Mouse (Mus musculus) layer of hippocampus, adult 9-11 months (tissue): Measurements from ENCODE around the gene Nrxn3.

Experiments used
- DNase-seq: peaks from one replicate; pipeline ENCODE4 v3.0.0; 2022

The Nrxn3 gene

DNA sequence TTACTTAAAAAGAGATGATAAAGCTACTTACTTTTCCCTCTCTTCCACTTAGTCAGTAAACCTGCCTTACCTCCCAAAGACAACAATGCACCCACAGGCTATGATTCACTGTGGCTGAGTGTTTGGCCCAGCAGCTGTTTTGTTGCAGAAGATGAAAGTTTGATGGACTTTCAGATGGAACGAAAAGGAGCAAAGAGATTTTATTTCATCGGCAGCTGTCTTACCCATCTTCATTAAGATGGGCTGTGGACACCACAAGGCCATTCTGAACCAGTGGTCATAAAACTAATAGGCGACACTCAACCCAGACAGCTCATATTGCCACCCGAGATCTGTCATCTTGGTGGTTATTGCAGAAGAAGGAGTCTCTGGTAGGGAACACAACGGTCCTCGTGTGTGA, 1108.6 kb downstream of the Nrxn3 start:
- no peak for DNase-seq

DNA sequence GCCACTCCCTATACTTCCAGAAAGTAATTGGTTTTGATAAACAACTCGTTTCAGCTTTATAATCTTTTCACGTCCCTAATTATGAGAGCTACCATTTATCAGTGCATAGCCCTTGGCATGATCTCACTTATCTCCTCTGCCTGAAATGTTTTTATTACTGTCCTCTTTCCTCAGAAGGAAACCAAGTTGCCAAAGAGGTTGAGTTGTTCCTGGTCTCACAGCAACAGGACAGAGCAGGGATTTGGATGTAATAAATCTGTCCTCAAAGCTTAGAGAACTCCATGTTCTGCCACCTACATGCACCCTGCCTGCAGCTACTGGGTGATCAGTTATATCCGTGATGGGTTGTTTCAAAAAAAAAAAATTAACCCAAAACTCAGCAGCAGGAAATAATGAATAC, 1113.6 kb downstream of the Nrxn3 start:
- DNase-seq: no peak

DNA sequence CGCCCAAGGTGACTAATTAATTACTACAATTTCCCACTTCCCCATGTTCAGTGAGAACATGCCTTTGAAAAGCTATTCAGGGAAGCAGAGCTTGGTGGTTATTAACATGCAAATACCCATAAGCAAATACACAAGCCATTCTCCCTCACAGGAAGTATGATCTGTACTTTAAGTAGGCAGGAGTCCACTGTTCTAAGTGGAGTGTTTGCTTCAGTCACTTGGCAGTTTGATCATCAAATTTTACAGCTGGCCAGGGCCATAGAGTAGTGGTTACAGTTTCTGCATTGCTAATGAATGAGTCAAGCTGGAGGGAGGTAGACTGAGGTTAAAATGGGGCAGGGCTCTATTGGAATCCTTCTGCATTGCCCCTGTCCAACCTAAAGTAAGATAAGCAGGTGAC, 1120.2 kb downstream of the Nrxn3 start:
- no peak for DNase-seq

DNA sequence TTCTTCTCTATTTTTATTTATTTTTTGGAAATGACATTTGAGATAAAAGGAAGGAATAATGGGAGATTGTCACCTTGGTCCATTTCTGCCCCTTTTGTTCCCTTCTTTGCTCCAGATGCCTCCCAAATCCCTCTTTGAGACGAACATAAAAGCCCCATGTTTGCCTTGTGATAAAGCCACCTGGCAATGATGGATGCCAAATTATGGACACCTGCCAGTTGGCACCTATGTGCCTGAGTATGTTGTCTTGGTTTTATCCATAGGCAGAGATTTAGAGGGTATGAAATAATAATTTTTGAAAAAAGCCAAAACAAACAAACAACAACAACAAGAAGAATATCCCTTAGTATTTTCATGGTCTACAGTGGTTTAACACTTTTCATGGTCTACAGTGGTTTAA, 1125.4 kb downstream of the Nrxn3 start:
- no peak for DNase-seq

DNA sequence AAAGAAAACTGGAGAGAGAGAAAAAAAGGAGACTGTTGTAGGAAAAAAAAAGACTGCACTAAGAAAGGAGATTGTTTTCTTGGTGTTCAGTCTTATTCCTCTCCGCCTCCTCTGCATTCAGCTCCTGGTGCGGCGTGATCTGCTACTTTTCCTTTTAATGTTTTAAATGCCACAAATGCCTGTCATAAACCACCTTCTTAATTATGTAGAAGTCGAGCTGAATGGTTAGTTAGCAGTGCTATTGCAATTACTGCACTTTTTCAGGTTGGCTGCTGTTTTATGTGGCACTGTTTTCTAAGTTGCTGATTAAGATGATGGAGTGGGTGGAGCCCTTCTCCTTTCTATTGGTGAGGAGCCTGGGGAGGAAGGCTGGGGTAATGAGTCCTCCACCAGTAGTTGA, 1131.7 kb downstream of the Nrxn3 start:
- no peak for DNase-seq

DNA sequence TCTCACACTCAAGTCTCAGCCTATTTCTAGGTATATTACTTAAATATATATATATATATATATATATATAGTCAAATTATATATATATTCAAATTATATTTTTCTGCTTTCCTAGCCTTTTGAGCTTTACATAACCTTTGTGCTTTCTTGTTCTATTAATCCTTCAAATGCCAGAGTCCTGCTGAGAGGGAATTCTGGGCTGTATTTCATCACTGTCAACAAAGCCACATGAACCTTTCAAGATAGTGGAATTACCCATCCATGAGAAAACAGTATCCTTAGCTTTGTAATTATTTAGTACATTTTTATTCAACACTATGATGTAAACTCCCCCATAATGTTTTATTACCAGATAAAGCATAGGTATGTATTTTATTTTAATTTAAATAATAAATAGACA, 1144.4 kb downstream of the Nrxn3 start:
- DNase-seq: no peak

DNA sequence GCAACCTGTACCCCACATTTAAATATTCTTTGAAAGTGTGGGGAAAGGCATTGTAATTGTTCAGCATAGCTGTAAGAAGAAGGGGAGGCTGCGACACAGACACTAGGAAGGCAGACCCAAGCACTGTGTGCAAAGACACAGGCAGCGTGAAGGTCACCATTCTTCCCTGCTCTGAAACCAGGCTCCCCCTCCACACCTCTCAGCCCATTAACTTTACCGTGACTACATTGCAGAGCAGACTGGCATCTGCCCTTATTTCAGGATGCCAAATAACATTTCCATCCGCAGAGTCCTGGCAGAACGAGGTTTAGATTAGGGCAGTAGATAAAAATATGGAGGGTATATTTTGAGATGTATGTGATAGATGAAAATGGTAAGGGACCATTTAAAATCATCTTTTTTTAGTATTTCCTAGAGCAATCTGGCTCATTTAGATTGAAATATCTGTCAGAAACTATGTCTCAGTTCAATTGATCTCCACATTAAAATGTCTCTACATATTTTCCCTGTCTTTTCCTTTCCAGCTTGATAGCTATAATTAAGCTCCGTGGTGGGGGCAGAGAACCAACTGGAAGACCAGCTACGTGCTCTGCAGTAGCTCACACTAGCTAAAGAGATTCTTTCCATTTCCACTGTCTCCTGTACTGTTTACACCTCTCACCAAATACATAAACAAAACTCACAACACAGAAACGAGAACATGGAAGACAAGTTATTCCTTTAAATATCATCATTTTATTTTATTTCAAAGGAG, 1160.1 kb downstream of the Nrxn3 start:
- DNase-seq: no peak

DNA sequence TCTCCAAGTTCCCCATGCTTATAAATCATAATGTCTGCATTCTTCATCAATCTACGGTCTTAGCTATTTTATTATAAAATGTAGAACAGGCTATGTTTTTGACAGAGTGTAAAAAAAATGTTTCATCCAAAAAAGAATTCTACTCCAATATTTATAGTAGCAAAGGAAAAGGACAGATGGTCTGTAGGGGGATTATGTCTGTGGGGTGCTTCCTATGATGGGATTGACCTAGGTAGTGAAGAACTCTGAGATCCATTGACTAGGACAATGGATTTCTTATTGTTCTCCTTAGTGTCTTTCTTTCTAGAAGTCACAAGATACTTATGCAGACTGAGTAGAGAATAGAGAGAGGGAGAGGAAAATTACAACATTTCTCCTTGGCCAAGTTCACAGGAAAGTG, 1161.9 kb downstream of the Nrxn3 start:
- DNase-seq: no peak

DNA sequence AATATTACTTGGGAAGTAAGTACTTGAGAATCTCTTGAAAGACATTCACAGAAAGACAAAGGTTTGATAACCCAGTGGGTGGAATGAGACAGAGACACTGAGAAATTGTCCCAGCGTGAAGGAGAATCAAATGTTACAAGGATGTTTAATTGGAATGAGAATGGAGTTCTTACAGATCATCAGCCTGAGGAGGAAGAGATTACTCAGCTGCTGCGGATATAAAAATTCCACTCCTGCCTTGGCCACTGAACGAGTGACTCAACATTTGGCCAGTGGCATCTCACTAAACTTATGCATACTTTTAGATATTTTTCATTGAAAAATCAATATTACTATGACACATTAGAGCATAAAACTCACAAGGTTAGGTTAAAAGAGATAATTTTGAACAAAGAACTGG, 1166.0 kb downstream of the Nrxn3 start:
- DNase-seq: no peak

DNA sequence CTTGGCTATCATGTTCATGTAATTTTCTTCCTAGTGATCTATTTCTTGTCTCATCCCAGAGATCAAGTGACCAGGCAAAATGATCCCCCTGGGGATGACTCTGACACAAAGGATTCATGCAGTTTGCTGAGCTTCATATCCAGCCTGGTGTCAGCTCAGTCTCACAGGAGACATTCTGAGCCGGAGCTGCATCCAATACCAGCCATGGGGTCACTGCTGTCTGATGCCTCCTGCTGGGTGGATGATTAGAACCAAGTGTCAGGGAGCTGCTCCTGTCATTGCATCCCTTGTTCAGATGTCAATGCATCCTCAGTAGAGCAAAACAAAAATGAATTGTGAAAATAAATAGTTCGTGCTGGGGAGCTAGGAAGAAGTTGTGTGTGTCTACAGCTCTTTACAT, 1174.2 kb downstream of the Nrxn3 start:
- no peak for DNase-seq

DNA sequence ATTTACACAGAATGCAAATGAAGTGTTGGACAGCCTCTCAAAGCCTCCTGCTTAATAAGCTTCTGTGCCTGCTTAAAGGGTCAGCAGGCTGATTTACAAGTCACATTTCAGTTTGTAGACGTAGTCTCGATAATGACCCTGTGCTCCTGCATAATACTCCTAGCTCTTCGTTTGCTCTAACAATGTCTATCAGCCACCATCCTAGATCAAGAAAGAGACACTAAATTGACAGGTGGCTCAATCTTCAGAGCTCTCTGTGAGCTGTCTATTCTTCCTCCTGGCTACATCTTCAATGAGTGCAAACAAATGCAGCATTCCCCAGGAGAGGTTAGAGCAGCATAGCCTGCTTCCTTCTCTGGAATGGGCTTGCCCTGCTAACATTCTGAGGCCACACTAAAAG, 1186.9 kb downstream of the Nrxn3 start:
- DNase-seq: no peak

DNA sequence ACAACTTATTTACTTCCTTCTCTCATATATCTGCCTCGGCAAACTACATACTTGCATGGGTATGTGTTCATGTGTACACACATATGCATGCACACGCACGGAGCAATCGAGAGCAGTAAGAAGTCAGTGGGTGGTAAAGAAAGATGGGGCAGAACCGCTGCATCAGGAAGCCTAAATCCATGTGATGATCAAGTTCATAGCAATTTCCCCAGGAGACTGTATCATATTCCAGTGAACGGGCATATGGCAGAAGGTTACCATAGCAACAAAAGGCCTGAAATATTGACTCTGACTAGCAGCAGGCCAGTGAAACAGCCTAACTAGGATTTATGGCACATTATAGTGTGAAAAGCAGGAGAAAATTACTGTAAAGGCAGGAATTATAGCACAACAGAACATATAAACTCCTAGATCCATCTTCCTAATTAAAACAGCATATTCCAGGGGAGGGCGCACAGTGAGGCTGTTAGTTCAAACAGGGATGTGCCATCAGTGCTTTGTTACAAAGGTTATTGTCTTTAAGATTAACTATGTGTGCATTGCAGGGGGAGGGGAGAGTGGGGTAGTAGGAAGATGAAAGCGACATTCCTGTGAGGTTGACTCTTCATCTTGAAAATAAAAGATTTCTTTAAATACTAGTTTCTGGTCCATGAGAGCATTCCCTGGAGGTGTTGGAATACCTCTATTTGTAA, 1195.6 kb downstream of the Nrxn3 start:
- DNase-seq: no peak

DNA sequence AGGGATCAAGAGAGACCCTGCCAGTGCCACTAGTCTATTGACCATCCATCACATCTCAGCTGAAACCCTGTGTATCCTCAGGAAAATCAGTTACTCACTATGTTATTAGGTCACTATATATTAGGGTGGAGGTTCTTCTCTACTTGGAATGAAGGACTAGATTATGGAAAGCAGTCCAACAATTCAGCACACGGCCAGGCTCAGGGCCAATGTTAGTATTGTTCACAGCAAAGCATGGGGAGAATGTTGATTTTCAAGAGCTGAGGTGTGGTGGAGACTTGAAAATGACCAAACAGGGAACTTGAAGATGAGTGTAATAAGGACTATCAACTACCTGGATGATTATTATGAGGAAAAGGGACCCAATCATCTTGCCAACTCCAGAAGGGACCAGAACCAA, 1209.7 kb downstream of the Nrxn3 start:
- DNase-seq: no peak

DNA sequence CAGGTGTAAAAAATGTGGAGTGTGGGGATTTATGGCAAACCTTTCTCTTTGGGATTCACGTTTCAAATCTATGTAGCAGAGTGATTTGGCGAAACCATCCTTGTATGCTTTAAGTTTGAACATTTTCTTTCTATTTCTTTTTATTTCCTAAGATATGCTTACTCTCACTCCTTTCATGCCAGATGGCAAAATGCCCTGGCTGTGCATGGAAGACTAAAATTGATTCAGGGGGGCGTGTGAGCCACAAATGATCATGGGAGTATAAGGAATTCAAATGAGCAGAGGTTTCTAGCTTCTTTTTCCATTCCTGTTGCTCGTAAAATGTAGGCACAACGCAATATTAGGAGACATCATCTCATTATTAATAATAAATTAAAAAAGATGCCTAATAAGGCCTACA, 1211.0 kb downstream of the Nrxn3 start:
- no peak for DNase-seq

DNA sequence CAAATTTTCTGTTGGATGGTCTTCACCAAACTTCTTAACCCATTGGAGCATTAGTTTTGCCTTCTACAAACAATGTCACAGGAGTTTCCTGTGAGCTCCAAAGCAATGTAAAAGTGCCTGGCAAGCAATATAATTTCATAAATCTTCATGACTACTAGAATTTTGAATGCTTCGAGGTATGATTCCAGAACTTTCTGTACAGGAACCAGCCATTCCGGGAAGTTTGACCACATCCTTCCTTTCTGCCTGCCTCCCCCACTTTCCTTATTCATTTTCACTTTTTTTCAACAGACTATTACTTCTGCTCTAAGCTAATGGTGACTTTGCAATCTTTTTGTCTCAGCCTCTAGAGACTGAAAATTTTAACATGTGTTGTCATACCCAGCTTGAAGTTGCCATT, 1218.1 kb downstream of the Nrxn3 start:
- DNase-seq: no peak

DNA sequence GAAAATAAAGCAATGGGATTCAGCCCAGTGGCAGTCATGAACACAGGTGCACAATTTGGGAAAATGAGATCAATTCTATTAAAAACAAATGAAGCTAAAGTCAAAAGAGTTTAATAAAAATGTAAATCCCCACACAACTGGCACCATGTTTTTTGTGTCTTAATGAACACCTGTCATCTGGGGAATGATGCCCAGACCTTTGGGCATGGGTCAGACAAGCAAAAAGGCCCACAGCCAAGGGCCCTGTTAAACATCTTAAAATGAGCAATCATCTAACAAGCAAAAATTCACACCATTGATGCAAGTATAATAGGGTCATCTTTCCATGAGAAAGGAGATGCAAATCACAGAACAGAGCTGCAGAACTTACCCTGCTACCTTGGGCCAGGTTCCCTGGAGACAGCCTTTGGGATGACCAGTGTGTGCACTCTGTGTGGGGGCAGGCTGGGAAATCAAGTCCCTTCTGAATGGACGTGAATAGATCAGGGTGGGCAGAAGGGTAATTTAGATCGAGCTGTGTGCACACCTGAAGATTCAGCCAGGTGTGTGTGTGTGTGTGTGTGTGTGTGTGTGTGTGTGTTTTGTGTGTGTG, 1223.3 kb downstream of the Nrxn3 start:
- no peak for DNase-seq

DNA sequence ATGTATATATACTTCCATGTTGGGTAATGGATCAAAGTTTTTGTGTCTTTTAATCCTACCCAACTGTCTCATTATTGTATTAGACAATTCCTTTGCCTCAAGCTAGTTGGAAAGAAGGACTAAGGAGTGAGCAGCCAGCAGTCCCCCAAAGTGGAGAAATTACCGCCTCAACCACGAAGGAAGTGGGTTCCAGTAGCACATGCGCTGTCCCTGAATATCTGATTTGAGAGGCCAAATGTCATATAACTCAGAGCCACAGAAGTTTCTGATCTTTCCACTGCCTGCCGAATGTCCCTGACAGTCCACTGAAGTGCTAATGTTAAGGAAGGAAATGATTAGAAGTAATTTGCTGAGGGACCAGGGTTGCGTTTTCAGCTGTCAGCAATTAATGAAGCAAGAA, 1223.8 kb downstream of the Nrxn3 start:
- no peak for DNase-seq

DNA sequence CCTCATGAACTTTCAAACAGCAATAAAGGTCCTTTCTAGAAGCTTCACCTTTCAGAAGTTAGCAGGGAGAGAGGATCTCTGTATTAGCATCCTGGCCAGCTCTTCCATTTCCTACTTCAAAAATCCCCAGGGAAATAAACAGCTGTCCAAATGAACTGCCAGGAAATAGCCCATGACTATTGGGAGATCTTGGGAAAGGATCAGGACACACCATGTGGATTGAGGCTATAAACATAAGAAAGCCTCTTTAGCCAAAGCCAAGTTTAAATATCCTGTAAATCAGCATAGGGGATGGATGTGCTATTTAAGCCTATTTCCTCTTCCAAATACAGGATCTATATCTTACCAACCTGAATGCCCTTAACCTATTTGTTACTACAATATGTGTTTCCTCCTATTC, 1230.6 kb downstream of the Nrxn3 start:
- DNase-seq: no peak

DNA sequence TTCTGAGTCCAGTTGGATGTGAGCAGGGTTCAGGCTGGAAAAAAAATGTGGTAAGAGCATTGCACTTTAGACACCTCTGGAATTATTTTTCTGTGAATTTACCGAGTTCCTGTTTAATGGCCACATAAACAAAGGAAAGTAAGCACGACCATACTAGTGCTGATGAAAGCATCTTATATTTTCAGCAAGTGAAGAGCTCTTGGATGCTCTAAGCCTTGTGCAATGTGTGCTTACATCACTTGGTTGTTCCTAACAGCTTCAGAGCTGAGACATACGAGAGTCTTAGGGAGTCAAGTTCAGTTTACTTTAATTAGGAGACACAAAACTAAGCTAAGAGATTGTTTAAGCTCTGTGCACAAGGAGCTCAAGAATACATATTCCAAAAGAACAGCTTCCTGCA, 1231.0 kb downstream of the Nrxn3 start:
- DNase-seq: no peak

DNA sequence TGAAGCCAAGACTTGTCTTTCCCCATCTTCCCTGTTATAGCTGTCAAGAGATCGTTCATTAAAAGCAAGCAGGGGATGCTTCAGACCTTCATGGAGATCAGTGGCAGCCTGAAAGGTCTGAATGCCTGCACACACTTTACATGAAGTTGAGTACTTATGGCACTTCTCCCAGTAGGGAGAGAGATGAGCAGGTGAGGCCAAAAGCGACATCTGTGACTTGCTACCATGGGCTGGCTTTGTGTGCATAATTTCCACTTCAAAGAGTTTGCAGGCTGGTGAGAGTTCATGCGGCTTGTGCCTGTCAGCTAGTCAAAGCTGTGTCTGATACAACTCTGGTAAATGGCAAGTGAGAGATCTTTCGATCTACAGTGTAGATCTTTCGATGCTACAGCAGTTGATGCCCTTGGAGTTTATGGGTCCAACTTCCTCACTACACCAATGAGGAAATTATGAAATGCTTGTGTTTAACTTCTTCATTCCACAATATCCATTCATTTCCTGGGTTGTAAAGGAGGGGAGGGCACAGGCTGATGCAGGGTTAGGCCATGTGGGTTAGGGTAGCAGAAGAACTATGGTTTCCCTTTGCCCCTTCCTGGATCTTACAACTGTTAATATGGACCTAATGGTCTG, 1231.9 kb downstream of the Nrxn3 start:
- no peak for DNase-seq

DNA sequence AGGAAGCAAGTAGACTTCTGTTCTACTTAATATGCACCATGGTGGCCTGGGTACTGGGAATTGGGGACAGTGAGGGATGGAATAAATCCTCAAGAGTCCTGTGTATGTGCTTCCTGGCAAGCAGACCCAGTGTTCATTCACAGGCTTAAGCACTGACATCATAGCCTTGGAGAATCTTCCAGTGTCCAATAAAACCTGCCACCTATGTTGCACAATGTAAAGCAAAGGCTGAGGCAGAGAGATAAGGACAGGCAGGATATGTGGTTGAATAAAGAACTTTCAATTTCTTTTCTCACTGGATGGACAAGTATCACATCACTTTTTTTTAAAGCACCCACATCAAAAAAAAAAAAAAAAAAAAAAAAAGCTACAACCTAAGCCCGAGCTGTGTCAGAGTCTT, 1240.4 kb downstream of the Nrxn3 start:
- no peak for DNase-seq

DNA sequence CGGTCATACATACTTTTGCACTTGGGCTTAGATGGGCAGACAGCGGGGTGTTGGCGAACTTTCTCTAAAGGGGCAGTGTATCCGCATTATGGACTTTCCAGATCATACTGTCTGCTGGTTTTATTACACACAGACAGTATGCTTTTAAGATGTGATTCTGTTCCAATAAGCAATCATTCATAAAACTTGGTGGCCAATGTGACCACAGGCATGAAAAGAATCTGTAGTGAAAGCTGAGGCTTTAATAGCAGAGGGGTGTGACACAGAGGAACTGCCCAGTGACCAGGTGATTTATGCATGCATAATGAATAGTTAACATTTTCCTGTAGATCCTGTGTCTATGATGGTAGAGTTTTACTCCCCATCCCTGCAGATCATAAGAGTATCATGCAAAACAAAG, 1254.0 kb downstream of the Nrxn3 start:
- DNase-seq: no peak

DNA sequence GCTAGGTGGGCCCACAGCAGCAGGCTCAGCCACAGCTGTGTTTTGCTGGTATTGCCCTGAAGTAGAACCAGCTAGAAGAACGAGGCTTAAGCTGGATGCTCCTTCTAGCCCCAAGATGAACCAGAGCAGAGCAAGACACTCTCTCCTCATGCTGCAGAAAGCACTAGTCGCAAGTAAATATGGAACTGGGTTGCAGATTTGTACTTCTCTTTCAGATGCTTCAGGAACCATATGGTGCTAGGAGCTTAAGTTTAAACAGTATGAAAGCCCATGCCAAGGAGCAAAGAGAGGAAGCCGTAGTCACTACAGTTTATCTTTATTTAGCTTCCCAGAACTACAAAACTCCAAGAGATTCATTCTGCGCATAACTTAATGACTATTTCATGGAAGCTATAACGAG, 1254.8 kb downstream of the Nrxn3 start:
- DNase-seq: peak; percentile 20

DNA sequence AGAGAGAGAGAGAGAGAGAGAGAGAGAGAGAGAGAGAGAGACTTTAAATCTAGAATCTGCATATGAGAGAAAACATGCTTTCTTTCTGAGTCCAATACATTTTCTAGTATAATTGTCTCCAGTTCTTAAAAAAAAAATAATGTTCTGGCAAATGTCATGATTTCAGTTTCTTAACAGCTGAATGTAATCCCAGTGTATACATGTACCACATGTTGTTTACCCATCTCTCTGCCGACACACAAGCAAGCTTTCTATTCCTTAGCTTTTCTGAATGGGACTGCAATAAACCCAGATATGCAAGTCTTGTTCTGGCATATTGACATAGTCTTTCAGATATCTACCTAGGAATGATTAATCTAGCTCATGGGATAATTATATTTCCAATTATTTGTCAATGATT, 1256.5 kb downstream of the Nrxn3 start:
- DNase-seq: no peak
